Comparison of ENCODE assay signal across 23 mouse cellular contexts in genomic region chr17:57273846-57274245, GRCm38 (mm10). TPM values are rescaled to one million over a fixed set of nuclear protein-coding genes. Genes with fewer than 3 reads are reported as not detected.
DNase-seq lines count a peak whose midpoint lies in the region; ATAC-seq and TF ChIP-seq lines count a peak whose summit lies in the region.
"Had no signal": no experiment of that assay in that cellular context is flagged by ENCODE, and none has a peak within 500 bp of the region (broad histone marks: within the 10 kb centered on the region; RNA-seq: fewer than 3 reads in every experiment).

No protein-coding gene starts in this region.

- no peak for ATAC-seq in CD4-positive, CD25-positive, alpha-beta regulatory T cell, adult 4 months
- ATAC-seq in kidney, postnatal 0 days (replicated peaks; ENCODE audit: low FRiP score, low read depth): no peak
- ATAC-seq: lung, postnatal 0 days had no signal

- no peaks in the 10 kb centered on the region for H3K36me3 ChIP-seq in kidney, postnatal 0 days (ENCODE audit: insufficient read depth, low read length)
- no peaks in the 10 kb centered on the region for H3K36me3 ChIP-seq in ES-Bruce4 (ENCODE audit: control insufficient read depth, insufficient read depth, low read length, poor library complexity, severe bottlenecking)
- no peaks in the 10 kb centered on the region for H3K36me3 ChIP-seq in splenic B cell, adult 2 months (ENCODE audit: control insufficient read depth, insufficient read depth, low read length, poor library complexity, severe bottlenecking)
- H3K36me3 ChIP-seq: forebrain, embryonic 12.5 days; heart, embryonic 15.5 days; hindbrain, embryonic 15.5 days; limb, embryonic 10.5 days; liver, embryonic 15.5 days; midbrain, embryonic 12.5 days had no signal

- H3K4me1 ChIP-seq in kidney, postnatal 0 days (replicated peaks; ENCODE audit: insufficient read depth, low read length): peaks cover 6% of the 10 kb centered on the region
- H3K4me1 ChIP-seq in ES-Bruce4 (ENCODE audit: control insufficient read depth, insufficient read depth, low read length): no peaks in the 10 kb centered on the region

- WGBS in kidney, postnatal 0 days: 24% methylated on average over 7 of the region's 7 CpGs

- no peaks in the 10 kb centered on the region for H3K27me3 ChIP-seq in kidney, postnatal 0 days (ENCODE audit: insufficient read depth, low read length)
- H3K27me3 ChIP-seq in ES-Bruce4 (ENCODE audit: control insufficient read depth, insufficient read depth, low read length, poor library complexity, severe bottlenecking): no peaks in the 10 kb centered on the region
- no peaks in the 10 kb centered on the region for H3K27me3 ChIP-seq in splenic B cell, adult 2 months (ENCODE audit: control insufficient read depth, insufficient read depth, low read length, poor library complexity, severe bottlenecking)

- TF ChIP-seq POLR2A in ES-Bruce4 (IDR thresholded peaks at IDR 0.05; ENCODE audit: insufficient read depth, low read length): no peak

- 0 out of 2 replicates have a peak, but pooled peaks have one; percentile 73 for TF ChIP-seq EP300 in ES-Bruce4 (IDR thresholded peaks at IDR 0.05; ENCODE audit: insufficient read depth, low read depth, low read length)

- no peak for TF ChIP-seq CTCF in kidney, postnatal 0 days (IDR thresholded peaks at IDR 0.05; ENCODE audit: low read depth)
- TF ChIP-seq CTCF in ES-Bruce4 (IDR thresholded peaks at IDR 0.05; ENCODE audit: low read depth, low read length): no peak

- peak; percentile 39 for DNase-seq in CD4-positive, CD25-positive, alpha-beta regulatory T cell, adult 2 months (ENCODE audit: low read depth, low spot score)
- DNase-seq in kidney, postnatal 0 days (ENCODE audit: low spot score): no peak
- no peak for DNase-seq in kidney, postnatal 14 days
- peak; percentile 44 for DNase-seq in splenic B cell, adult 2 months (ENCODE audit: low read depth, low spot score)
- no peak for DNase-seq in natural killer cell, adult 2 months (ENCODE audit: low spot score in 2 of 2)
- no peak for DNase-seq in right cerebral cortex, postnatal 14 days
- DNase-seq: adrenal gland, postnatal 25 days; cerebellum, postnatal 10 days; liver; right cerebral cortex, postnatal 25 days; spleen, adult 18-20 months; thymus, adult 18-20 months had no signal

- H3K27ac ChIP-seq in kidney, postnatal 0 days: no peak overlapping the region
- H3K27ac ChIP-seq in ES-Bruce4 (ENCODE audit: insufficient read depth, low read length): no peak overlapping the region
- H3K27ac ChIP-seq: forebrain, embryonic 12.5 days; heart, embryonic 15.5 days; hindbrain, embryonic 15.5 days; limb, embryonic 10.5 days; liver, embryonic 15.5 days; macrophage; midbrain, embryonic 12.5 days had no signal

- peak overlapping the region; percentile 61; the same call in 1 of the 2 replicates for H3K4me2 ChIP-seq in kidney, postnatal 0 days (ENCODE audit: low read length)
- H3K4me2 ChIP-seq: forebrain, embryonic 12.5 days; midbrain, embryonic 12.5 days had no signal

- H3K9me3 ChIP-seq in kidney, postnatal 0 days (replicated peaks; ENCODE audit: low read length): no peaks in the 10 kb centered on the region
- H3K9me3 ChIP-seq in ES-Bruce4 (replicated peaks; ENCODE audit: control insufficient read depth, insufficient read depth, low read length, poor library complexity, severe bottlenecking): peaks cover 5% of the 10 kb centered on the region; the same call in 1 of the 2 replicates
- H3K9me3 ChIP-seq: forebrain, embryonic 12.5 days; heart, embryonic 15.5 days; hindbrain, embryonic 15.5 days; limb, embryonic 10.5 days; liver, embryonic 15.5 days; midbrain, embryonic 12.5 days had no signal

- no peak overlapping the region for H3K9ac ChIP-seq in kidney, postnatal 0 days (ENCODE audit: low read depth, low read length)
- no peak overlapping the region for H3K9ac ChIP-seq in ES-Bruce4 (ENCODE audit: low read depth, poor library complexity, severe bottlenecking)
- H3K9ac ChIP-seq: forebrain, embryonic 12.5 days; heart, embryonic 15.5 days; hindbrain, embryonic 15.5 days; liver, embryonic 15.5 days; midbrain, embryonic 12.5 days had no signal

- no peak overlapping the region for H3K4me3 ChIP-seq in kidney, postnatal 0 days (replicated peaks; ENCODE audit: low read depth, low read length)
- H3K4me3 ChIP-seq in ES-Bruce4 (ENCODE audit: low read depth, low read length): no peak overlapping the region
- H3K4me3 ChIP-seq: erythroblast, embryonic 14.5 days; forebrain, embryonic 12.5 days; liver, embryonic 15.5 days; midbrain, embryonic 12.5 days had no signal

RNA-seq across cellular contexts. Expression of gene Vav1, which starts 5.1 kb away (rescaled TPM):
- polyA plus RNA-seq in CD4-positive, CD25-positive, alpha-beta regulatory T cell, adult 4 months (2017; shearing (Covaris generic)): 100 to 1,000 TPM in 1 of 2 experiments, 10 to 100 TPM in 1; 88.9 to 130 TPM
- polyA plus RNA-seq in kidney, postnatal 0 days (2015; fragmentation: Nextera tagmentation; extraction: Ambion mirVana): 0.87 and 1.1 TPM in 2 replicates
- not detected in 2 replicates for polyA plus RNA-seq in ES-Bruce4 (2011; ENCODE audit: insufficient read depth, insufficient read length, low read depth, missing spikeins)

RNA-seq across cellular contexts. Expression of gene Trip10, which starts 24.6 kb away (rescaled TPM):
- polyA plus RNA-seq in CD4-positive, CD25-positive, alpha-beta regulatory T cell, adult 4 months (2017; shearing (Covaris generic)): 1 to 10 TPM; 2.6 to 3.6 TPM
- polyA plus RNA-seq in kidney, postnatal 0 days (2015; fragmentation: Nextera tagmentation; extraction: Ambion mirVana): 40.8 and 43.6 TPM in 2 replicates
- polyA plus RNA-seq in ES-Bruce4 (2011; ENCODE audit: insufficient read depth, insufficient read length, low read depth, missing spikeins): 59.0 and 61.1 TPM in 2 replicates

RNA-seq across cellular contexts. Expression of gene Gpr108, which starts 25.6 kb away (rescaled TPM):
- 10 to 100 TPM; 62.0 to 94.4 TPM for polyA plus RNA-seq in CD4-positive, CD25-positive, alpha-beta regulatory T cell, adult 4 months (2017; shearing (Covaris generic))
- polyA plus RNA-seq in kidney, postnatal 0 days (2015; fragmentation: Nextera tagmentation; extraction: Ambion mirVana): 37.6 and 40.4 TPM in 2 replicates
- 13.1 and 14.2 TPM in 2 replicates for polyA plus RNA-seq in ES-Bruce4 (2011; ENCODE audit: insufficient read depth, insufficient read length, low read depth, missing spikeins)

RNA-seq across cellular contexts. Expression of gene C3, which starts 45.9 kb away (rescaled TPM):
- polyA plus RNA-seq in CD4-positive, CD25-positive, alpha-beta regulatory T cell, adult 4 months (2017; shearing (Covaris generic)): 1 to 10 TPM in 1 of 2 experiments, under 1 TPM in 1; 0.85 to 1.3 TPM
- polyA plus RNA-seq in kidney, postnatal 0 days (2015; fragmentation: Nextera tagmentation; extraction: Ambion mirVana): 2.0 and 2.9 TPM in 2 replicates
- polyA plus RNA-seq in ES-Bruce4 (2011; ENCODE audit: insufficient read depth, insufficient read length, low read depth, missing spikeins): 0.94 TPM in 1 of 2 replicates, not detected in the other

Comparison
In these comparisons a context has a peak if more than half of its experiments do, and no peak if none do; other contexts are left out.
1. DNase-seq: peak in CD4-positive, CD25-positive, alpha-beta regulatory T cell, adult 2 months (single experiment) and splenic B cell, adult 2 months (single experiment); none in kidney, postnatal 0 days (single experiment), kidney, postnatal 14 days (single experiment), natural killer cell, adult 2 months (0 of 2) and right cerebral cortex, postnatal 14 days (single experiment).
2. RNA of gene Vav1, which starts 5.1 kb away (polyA plus RNA-seq): 88.9 to 130 TPM in CD4-positive, CD25-positive, alpha-beta regulatory T cell, adult 4 months; 0.87 to 1.1 TPM in kidney, postnatal 0 days and not detected in ES-Bruce4; every median in the first group is over 10 times any median in the second.